Mouse (Mus musculus) CH12.LX (cell line): Measurements from ENCODE around the gene Cactin.

ENCODE experiments used
- BHLHE40 ChIP-seq: IDR thresholded peaks from 2 replicates; pipeline ENCODE4 v1.6.1; 2011; ENCODE audit warnings: mild to moderate bottlenecking, low read depth, low read length, improper control_type of control experiment
- CHD1 ChIP-seq: IDR thresholded peaks from 2 replicates; pipeline ENCODE4 v1.6.1; 2012; ENCODE audit warnings: low read depth, low read length, improper control_type of control experiment, inconsistent platforms
- CTCF ChIP-seq, 2 experiments: IDR thresholded peaks in 1 of 2; conservative IDR thresholded peaks in 1 of 2; 2 replicates each; pipeline ENCODE4 v1.5.1; 2011 to 2012; ENCODE audit warnings: low read depth in 2 of 2, low read length in 2 of 2, improper control_type of control experiment in 1 of 2, inconsistent platforms in 1 of 2, mild to moderate bottlenecking in 1 of 2, moderate library complexity in 1 of 2
- EP300 ChIP-seq: IDR thresholded peaks from 2 replicates; pipeline ENCODE4 v1.6.1; 2011; ENCODE audit warnings: low read length, improper control_type of control experiment
- GABPA ChIP-seq: IDR thresholded peaks from 2 replicates; pipeline ENCODE4 v1.6.1; 2012; ENCODE audit warnings: low read depth, low read length, improper control_type of control experiment, inconsistent platforms; ENCODE audit not compliant: insufficient replicate concordance
- HCFC1 ChIP-seq: IDR thresholded peaks from 2 replicates; pipeline ENCODE4 v1.6.1; 2012; ENCODE audit warnings: low read depth, mild to moderate bottlenecking, inconsistent platforms, low read length, improper control_type of control experiment
- KAT2A ChIP-seq: IDR thresholded peaks from 2 replicates; pipeline ENCODE4 v1.6.1; 2012; ENCODE audit warnings: low read length, improper control_type of control experiment, inconsistent platforms; ENCODE audit not compliant: insufficient replicate concordance
- POLR2A ChIP-seq: IDR thresholded peaks from 2 replicates; pipeline ENCODE4 v1.6.1; 2011; ENCODE audit warnings: low read depth, mild to moderate bottlenecking, improper control_type of control experiment, low read length
- TBP ChIP-seq: conservative IDR thresholded peaks from 2 replicates; pipeline ENCODE4 v1.6.1; 2011; ENCODE audit warnings: low read depth, low read length, improper control_type of control experiment
- USF2 ChIP-seq: conservative IDR thresholded peaks from 2 replicates; pipeline ENCODE4 v1.6.1; 2011; ENCODE audit warnings: low read depth, low read length, improper control_type of control experiment
- ZC3H11A ChIP-seq: IDR thresholded peaks from 2 replicates; pipeline ENCODE4 v1.6.1; 2012; ENCODE audit warnings: low read depth, mild to moderate bottlenecking, inconsistent platforms, low read length, improper control_type of control experiment

DNA sequence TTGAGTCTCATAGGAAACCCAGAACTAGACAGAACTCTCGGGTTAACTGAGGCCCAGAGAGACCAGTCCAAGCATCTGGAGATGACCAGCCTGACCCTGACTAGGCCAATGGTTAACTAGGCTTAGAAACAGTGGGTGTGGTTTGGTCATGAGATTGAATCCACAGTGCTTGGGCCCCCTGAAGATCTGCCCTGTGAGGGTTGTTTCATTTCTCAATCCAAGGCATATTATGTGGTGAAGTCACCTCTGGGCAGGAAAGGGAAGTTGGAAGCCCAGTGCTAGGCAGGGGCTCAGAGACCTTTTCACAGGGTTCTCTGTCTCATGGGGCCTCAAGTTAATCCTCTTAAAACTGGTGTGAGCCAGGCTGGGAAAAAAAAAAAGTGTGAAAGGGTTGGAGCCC is 37.9 kb downstream of the Cactin start:
- TF ChIP-seq EP300 (no peak), GABPA (no peak), CTCF (conservative IDR thresholded peaks at IDR 0.05 in 1 of 2, IDR thresholded peaks at IDR 0.05 in 1 of 2; ENCODE audit: low read depth in 2 of 2, low read length in 2 of 2) (no peak), ZC3H11A (no peak), USF2 (no peak), KAT2A (no peak), BHLHE40 (no peak), HCFC1 (no peak), CHD1 (no peak), TBP (no peak), POLR2A (no peak)
